Mouse (Mus musculus): Measurements from ENCODE around the gene Trp53rkb.

DNA sequence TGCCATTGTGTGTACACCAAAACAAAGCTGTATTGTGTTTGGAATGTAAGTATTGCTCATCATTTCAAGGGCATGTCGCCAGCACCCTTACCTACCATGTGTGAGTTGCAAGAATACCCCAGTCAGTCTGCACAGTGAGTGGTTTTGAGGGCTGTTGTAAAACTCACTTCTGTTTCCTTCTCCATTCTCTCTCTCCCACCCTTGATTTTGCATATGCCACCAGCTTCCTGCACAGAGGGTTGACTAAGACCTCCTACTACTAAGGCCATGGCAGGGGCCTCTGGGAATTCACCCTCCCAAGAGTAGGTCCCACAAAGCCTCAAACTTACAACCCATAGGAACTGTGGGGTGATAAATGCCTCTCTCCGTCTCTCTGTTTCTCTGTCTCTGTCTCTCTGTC lies 9.1 kb downstream of the Trp53rkb start:
- TF ChIP-seq CTCF (IDR thresholded peaks at IDR 0.05; ENCODE audit: low read depth): no peak
- TF ChIP-seq EP300 (IDR thresholded peaks at IDR 0.05; ENCODE audit: low read depth): no peak
